Mouse (Mus musculus): ENCODE data around the gene Hcfc1. TPM values are rescaled to one million over a fixed set of nuclear protein-coding genes. Genes with fewer than 3 reads are reported as not detected.

Gene Hcfc1
- polyA plus RNA-seq (2014; fragmentation: Illumina TruSeq; extraction: RNeasy Lipid Tissue Mini Kit (QIAGEN cat#74804); ENCODE audit: low read depth, low replicate concordance), result 48.2 TPM

DNA sequence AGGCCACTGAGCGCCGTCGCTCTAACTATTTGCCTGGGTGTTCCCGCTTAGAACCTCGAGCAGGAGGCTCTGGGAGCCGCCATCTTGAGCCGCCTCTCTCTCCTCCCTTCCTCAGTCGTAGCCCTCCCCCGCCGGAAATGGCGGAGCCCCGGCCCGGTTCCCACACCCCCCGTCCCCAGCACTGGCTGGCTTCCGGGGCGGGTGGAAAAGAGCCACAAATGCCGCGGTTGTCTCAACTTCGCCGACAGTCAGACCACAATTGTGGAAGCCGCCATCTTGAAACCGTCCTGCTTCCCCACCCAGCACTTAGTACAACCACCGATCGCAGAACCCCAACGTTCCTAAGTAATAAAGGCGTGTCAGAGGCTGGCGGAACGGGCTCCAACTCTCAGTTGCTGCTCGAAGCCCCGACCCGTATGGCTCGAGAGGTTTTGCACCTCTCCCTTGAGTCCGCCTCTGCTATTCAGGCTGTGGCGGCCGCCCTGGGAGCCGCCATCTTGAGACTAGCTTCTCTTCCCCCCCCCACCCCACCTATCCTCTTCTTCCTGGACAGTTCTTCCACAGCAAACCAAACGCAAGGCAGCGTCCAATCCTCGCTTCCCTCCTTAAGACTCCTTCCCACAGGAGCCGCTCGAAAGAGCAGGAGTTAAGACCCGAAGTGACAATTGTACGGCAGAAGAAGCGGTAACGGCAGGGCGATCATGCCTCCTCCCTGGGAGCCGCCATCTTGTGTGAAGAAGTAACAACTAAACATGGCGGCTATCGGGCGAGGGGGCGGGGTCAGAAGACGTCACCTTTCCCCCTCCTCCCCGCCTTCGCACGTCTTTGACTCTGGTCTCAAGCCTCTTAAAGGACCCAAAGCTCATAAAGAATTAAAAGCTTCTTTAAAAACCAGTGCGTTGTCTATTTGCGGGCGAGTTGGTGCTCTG lies at the start of gene Hcfc1:
Gene Hcfc1, minus strand, starts transcription at position 110 of the 929 bp plus-strand sequence.

DNA sequence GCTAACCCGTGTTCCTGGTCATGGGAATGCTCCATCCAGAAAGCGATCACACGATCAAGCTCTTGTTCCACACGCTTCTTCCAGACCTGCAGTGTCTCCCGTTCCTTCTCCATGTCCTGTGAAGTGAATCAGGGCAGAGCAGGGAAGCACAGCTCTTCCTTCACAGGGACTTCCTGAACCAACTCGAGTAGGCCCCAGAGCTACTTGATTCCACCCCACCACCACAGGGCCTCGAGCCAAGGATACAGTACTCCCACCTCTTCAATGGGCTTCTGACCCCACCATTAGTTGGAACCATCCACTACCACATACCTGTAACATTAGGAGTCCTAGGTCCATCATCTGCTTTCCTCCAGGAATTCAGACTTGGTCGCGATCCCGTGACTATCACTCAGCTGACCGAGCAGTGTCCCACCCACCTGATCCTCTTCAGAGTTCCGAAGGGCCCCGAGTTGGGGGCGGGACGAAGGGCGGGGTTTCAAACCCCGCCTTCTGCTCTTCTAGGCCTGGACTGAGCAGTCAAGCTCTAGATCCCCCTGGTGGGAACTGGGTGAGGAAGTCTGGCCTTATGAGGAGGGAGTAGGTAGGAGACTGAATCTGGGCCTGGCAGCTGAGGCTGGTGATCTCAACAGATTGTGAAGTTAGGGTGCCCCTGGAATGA lies 35.6 kb downstream of the Hcfc1 start, which contains the start of gene Renbp:
Gene Renbp, minus strand, starts transcription at position 449 of the 661 bp plus-strand sequence.

DNA sequence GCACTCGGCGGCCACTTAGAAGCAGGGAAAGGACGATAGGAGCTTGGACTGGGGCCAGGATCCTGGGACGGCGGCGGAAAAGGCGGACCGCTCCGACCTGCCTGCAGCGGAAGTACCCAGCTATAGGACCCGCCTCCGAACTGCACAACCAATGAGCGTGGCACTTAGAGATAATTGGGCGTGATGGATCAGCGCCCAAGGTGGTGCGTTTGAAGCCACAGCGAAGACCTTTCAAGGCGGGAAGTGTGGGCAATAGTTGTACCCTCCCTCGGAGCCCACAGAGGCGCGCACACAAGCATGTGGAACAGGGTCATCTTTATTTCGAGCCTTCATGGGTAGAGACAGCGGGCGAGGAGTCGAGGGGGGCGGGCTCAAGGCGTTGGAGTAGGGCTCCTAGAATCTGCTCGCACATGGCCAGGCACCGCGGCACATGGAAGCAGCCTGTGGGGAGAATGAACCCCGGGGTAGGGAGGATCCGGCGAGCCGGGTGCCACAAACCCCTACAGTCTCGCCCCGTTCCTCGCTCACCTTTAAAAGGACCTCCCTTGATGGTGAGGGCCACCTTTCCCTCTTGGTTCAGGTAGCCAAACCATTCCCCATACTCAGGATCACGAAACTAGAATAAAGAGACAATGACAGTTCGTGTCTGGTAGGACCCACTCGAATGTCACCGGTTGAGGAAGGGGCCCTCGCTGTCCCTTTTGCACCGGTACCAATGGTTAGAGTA lies 44.2 kb downstream of the Hcfc1 start, which contains the start of the genes Arhgap4 and Naa10:
Gene Arhgap4, minus strand, starts transcription at position 48 of the 727 bp plus-strand sequence.
Gene Naa10, minus strand, starts transcription at position 122 of the 727 bp plus-strand sequence.

GRCm38 (mm10) chrX:73895719-73896118 lies 70.4 kb downstream of the Hcfc1 start, which contains the start of gene L1cam:
Gene L1cam (minus strand): TSS chrX:73896105.

Other genes starting within 250 kb of the Hcfc1 start
- gene Abcd1, start 249.8 kb downstream of the Hcfc1 start, polyA plus RNA-seq (2014; fragmentation: Illumina TruSeq; extraction: RNeasy Lipid Tissue Mini Kit (QIAGEN cat#74804); ENCODE audit: low read depth, low replicate concordance), result 15.1 TPM
- gene Plxnb3, start 209.3 kb downstream of the Hcfc1 start, polyA plus RNA-seq (2014; fragmentation: Illumina TruSeq; extraction: RNeasy Lipid Tissue Mini Kit (QIAGEN cat#74804); ENCODE audit: low read depth, low replicate concordance), result 1.1 TPM
- gene Srpk3, start 192.0 kb downstream of the Hcfc1 start, polyA plus RNA-seq (2014; fragmentation: Illumina TruSeq; extraction: RNeasy Lipid Tissue Mini Kit (QIAGEN cat#74804); ENCODE audit: low read depth, low replicate concordance), result 1.7 TPM
- gene Idh3g, start 179.5 kb downstream of the Hcfc1 start, polyA plus RNA-seq (2014; fragmentation: Illumina TruSeq; extraction: RNeasy Lipid Tissue Mini Kit (QIAGEN cat#74804); ENCODE audit: low read depth, low replicate concordance), result 154 TPM
- 363 TPM for gene Ssr4, start 179.3 kb downstream of the Hcfc1 start, polyA plus RNA-seq (2014; fragmentation: Illumina TruSeq; extraction: RNeasy Lipid Tissue Mini Kit (QIAGEN cat#74804); ENCODE audit: low read depth, low replicate concordance)
- gene Pdzd4, start 141.4 kb downstream of the Hcfc1 start, polyA plus RNA-seq (2014; fragmentation: Illumina TruSeq; extraction: RNeasy Lipid Tissue Mini Kit (QIAGEN cat#74804); ENCODE audit: low read depth, low replicate concordance), result 2.1 TPM
- not detected for gene Avpr2, start 74.3 kb downstream of the Hcfc1 start, polyA plus RNA-seq (2014; fragmentation: Illumina TruSeq; extraction: RNeasy Lipid Tissue Mini Kit (QIAGEN cat#74804); ENCODE audit: low read depth, low replicate concordance)
- 3.0 TPM for gene L1cam, start 70.3 kb downstream of the Hcfc1 start, polyA plus RNA-seq (2014; fragmentation: Illumina TruSeq; extraction: RNeasy Lipid Tissue Mini Kit (QIAGEN cat#74804); ENCODE audit: low read depth, low replicate concordance)
- gene Arhgap4, start 44.5 kb downstream of the Hcfc1 start, polyA plus RNA-seq (2014; fragmentation: Illumina TruSeq; extraction: RNeasy Lipid Tissue Mini Kit (QIAGEN cat#74804); ENCODE audit: low read depth, low replicate concordance), result 7.3 TPM
- 54.4 TPM for gene Naa10, start 44.4 kb downstream of the Hcfc1 start, polyA plus RNA-seq (2014; fragmentation: Illumina TruSeq; extraction: RNeasy Lipid Tissue Mini Kit (QIAGEN cat#74804); ENCODE audit: low read depth, low replicate concordance)
- gene Renbp, start 35.5 kb downstream of the Hcfc1 start, polyA plus RNA-seq (2014; fragmentation: Illumina TruSeq; extraction: RNeasy Lipid Tissue Mini Kit (QIAGEN cat#74804); ENCODE audit: low read depth, low replicate concordance), result 40.5 TPM
- 137 TPM for gene Irak1, start 57.6 kb upstream of the Hcfc1 start, polyA plus RNA-seq (2014; fragmentation: Illumina TruSeq; extraction: RNeasy Lipid Tissue Mini Kit (QIAGEN cat#74804); ENCODE audit: low read depth, low replicate concordance)
- gene Opn1mw, start 161.1 kb upstream of the Hcfc1 start, polyA plus RNA-seq (2014; fragmentation: Illumina TruSeq; extraction: RNeasy Lipid Tissue Mini Kit (QIAGEN cat#74804); ENCODE audit: low read depth, low replicate concordance), result 1.7 TPM
- gene Mecp2, start 169.0 kb upstream of the Hcfc1 start, polyA plus RNA-seq (2014; fragmentation: Illumina TruSeq; extraction: RNeasy Lipid Tissue Mini Kit (QIAGEN cat#74804); ENCODE audit: low read depth, low replicate concordance), result 25.6 TPM
- not detected for gene Tex28, start 201.5 kb upstream of the Hcfc1 start, polyA plus RNA-seq (2014; fragmentation: Illumina TruSeq; extraction: RNeasy Lipid Tissue Mini Kit (QIAGEN cat#74804); ENCODE audit: low read depth, low replicate concordance)
- 0.27 TPM for gene Tktl1, start 210.9 kb upstream of the Hcfc1 start, polyA plus RNA-seq (2014; fragmentation: Illumina TruSeq; extraction: RNeasy Lipid Tissue Mini Kit (QIAGEN cat#74804); ENCODE audit: low read depth, low replicate concordance)